Mouse (Mus musculus) lung, postnatal 10 days (tissue): ENCODE data around the gene Mttp.
"Not testable (repeated sequence)": the region's sequence is repeated elsewhere in the genome, so short reads cannot be mapped to it uniquely, and the experiment has no call there.

Experiments
- DNase-seq: peaks from one replicate; pipeline ENCODE4 v3.0.0; 2021

Gene Mttp

DNA sequence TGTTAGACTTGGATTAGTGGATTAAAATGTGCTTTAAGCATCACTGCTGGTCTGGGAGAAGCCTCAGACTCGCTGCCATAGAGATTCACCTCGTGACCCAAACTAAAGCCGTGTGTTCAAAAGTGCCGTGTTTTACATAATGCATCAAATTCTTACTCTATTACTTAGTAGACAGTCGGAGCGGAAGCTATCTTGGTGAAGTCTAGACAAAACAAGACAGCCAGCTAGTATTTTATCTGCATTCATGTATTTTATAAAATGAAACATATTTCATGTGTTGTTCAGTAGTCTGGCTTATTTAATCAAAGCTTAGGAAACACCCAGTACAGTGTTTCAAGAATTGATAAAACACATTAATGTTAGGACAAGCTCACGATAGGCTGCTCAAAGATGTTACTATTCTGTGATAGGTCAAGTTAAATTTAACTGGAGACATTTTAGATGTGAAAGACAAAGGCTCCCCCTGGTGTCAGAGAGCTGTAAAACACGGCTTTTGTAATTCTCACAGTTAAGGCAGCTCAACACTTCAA lies at the start of gene Mttp:
TSS of gene Mttp (minus strand) at position 327 of the 530 bp plus-strand sequence.
- DNase-seq, result peak; percentile 91

DNA sequence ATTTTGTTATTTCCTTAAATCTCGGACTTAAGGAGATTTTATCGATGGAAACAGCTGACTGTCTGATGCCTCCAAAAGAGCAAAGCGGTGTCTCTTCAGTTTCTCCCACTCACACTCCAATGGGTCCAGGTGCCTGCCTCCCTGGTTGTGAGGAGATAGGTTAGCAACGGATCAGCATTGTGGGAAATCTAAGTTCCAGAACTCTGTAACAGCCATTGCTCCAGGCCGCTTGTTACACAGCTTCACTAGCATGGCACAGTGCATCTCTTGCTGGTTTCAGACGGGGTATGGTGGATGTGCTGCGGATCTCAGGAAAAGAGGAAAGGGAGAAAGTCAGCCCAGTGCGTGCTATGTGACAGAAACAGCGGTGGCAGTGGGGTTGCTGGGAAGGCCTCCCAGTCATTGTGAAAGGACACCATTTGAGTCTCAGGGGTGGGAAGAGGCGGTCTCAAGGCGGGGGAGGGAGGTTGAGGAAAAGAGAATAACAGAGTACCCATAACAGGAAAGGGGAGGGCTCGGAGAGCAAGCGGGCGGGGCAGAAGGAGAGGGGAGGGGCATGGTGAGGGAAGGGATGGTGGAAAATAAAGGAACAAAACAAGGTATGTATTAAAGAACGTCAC lies 49.0 kb upstream of the Mttp start, which contains the start of gene 4930579F01Rik:
TSS of gene 4930579F01Rik (minus strand) at position 143 of the 620 bp plus-strand sequence.
- peak; percentile 18 for DNase-seq

DNA sequence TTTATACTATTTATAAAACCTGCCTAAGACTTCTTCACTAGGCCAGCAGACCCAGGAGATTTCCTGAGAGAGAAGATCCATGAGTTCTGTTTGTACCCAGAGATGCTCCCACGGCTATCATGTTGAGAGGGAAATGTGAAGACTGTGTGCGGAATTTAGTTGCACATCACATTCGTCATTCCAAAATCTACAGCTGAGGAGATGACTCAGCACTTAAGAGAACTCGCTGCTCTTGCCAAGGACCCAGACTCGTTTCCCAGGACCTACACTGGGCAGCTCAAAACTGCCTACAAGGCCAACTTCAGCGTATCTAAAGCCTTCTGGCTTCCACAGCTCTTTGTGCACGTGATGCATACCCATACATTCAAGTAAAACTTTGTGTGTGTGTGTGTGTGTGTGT lies 47.5 kb upstream of the Mttp start:
- DNase-seq, result no peak

DNA sequence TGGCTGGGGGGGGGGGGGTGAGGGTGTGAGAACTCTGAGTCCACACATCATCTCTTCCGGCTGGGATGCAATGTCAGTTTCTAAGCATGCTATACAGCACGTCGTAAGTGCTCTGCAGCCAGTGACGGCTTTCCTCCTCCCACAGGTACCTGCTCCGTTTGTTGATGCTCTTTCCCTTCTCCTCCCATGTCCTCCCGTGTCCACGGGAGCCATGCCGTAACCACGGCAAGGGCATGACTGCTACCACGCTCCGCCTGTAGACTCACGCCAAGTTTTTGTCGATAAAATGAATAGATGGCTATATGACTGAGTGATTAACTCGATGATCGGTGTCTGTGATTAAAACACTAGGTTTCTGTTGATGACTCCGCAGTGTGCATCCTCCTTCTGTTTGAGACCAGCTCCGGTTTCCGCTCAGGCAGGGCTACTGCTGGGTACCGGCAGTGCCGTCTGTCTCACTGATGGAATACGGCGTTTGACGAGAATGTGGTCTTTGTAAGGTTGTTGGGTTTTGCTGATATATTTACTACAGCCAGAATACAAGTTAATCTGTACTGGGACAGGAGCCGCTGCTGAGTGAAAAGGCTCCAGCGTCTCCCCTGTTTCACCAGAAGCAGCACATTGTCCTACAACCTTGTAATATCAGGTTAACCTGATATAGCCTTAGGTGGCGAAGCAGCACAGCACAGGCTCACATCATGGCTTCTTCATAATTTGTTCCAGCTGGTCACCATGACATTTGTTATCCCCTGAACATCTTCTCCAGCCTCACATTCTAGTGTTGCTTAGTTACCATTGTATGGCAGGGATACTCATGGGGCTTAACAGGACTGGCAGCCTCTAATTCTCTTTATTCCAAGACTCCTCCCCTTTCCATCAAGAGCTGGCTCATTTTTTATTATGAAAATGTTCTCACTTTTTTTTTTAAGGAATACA lies 41.5 kb upstream of the Mttp start:
- no peak for DNase-seq

DNA sequence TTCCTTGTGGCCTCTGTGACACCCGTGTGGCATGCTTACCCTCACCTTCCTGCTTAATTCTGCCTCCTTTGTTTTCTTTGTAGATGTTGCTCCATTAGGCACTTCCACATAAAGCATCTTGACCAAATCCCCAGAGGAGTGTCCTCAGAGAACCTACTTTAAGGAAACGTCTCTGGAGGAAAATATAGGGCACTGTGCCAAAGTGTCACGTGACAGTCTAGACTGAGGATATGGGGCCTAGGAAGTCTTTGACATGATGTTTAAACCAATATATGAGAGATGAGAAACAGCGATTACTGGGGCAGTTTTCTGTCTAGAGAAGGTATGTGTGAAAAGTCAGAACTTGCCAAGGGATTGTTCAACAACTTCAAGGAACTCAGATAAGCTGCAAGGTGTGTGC lies 40.5 kb upstream of the Mttp start:
- DNase-seq, result peak; percentile 73

DNA sequence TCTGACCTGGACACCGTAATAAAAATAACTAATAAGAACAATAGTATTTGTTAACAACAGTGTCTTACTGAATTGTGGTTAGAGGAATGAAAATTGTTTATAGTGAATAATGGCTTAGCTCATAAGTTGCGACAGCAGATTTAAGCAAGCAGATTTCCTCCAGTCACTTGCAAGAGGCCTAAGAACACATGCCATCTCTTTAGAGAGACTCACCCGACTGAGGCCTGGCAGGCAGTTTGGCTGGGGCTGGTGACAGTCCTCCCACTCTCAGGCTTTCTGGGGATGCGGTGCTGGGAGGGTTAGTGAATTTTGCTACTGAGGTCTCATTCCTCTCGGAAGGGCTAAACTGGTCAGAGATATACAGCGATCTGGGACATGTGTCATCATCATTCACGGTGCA lies 38.6 kb upstream of the Mttp start:
- DNase-seq, result no peak

DNA sequence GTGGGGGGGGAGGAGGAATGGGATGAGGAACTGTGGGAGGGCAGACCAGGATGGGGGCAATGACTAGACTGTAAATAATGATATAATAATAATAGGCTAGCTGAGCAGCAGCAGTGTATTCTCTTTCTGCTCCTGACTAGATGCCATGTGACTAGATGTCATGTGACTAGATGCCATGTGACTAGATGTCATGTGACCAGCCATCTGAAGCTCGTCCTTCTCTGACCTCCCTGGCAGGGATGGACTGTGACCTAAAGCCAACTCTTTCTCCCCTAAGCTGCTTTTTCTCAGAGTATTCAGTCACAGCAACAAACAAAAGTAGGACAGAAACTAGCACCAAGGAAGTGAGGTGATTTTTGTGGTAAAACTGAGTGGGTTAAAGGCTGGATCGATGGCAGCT lies 37.3 kb upstream of the Mttp start:
- no peak for DNase-seq

DNA sequence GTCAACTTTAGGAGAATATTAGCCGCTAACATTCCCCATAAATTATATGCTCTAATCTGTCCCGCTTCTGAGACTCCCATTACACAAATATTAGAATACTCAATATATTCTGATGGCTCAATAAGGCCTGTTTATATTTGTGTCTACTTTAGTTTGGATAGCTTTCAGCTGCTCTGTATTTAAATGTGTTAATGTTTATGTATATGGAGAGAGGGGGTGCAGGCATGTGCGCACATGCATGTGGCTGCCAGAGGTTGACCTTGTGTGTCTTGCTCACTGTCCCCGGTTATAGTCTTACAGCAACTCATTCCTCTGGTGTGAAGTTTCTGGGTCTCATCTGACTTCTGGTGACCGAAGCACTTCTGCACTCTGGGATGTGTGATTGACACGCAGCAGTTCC lies 30.8 kb upstream of the Mttp start:
- no peak for DNase-seq

DNA sequence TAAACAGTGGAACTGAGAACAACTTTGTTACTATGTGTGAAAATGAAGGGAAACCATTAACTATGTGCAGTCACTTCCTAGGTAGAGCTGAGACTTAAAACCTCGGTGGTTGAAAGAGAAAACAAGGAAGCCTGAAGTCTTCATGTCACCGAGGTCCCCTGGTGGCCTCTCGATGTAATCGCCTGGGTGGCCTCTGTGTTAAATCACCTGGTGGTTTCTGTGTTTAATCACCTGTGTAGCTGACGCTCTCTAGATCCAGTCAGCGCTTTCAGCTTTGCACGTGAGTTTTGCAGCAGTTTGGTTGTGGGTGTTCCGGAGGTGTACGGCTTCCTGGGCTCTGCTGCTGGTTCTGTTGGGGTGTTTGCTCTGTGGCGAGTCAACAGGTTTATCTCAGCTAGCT lies 28.5 kb upstream of the Mttp start:
- no peak for DNase-seq

DNA sequence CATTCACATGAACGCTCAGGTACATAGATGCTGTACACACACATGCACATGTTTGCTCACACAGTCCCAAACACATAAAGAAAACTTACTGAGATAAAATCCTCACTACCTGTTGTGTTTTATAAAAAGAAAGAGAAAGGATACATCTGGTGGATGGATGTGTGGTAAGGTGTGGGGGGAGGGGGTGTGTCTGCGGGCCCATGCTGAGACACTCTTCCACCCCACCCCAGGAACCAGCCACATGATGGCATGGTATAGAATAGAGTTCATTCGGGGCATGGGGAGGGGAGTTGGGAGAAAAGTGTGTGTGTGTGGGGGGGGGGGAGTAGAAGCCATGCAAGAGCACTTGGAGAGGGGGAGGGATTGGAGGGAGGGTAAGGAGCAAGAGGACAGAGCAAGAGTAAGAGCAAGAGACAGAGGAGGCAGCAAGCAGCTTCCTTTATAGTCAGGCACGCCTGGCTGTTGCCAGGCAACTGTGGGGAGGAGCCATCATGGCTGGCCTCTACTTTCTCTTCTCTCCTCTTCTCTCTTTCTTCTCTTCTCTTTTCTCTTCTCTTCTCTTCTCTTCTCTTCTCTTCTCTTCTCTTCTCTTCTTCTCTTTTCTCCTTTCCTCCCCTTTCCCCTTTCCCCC lies 17.9 kb upstream of the Mttp start:
- DNase-seq, result no peak

DNA sequence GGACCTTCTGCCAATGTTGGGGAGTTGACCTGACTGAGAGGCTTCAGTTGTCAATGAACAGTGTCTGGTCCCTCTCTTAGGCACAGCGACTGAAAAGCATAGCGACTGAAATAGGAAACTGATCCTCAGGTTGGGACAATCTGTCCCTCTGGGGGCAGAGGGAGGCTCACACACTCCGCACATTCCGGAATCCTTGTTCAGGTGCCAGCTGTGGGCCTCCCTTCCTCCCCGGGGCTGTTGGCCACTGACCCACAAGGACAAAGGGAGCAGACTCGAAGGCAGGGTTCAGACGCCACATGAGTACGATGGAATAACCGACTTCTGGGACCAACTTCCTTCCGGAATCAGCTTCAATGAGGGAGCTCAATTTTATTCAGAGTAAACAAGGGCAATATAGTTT lies 16.9 kb upstream of the Mttp start:
- DNase-seq, result no peak

DNA sequence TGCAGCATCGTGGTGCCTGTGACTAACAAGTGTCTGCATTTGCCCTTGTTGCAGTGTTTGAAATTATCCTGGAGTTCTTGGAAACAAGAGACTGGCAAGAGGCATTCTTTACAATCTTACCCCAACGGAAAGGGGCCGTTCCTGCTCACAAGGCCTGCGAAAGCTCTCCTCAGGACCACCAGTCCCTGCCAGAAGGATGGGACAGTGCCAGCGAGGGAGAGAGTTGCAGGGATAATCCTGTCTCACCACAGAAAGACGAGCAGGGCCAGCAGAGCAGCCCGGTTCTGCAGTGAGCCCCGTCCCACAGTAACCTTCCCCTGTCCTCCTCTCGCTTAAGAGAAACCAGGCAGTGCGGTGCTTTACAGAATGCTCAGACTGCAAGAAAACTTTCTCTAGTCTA lies 11.9 kb upstream of the Mttp start:
- no peak for DNase-seq

DNA sequence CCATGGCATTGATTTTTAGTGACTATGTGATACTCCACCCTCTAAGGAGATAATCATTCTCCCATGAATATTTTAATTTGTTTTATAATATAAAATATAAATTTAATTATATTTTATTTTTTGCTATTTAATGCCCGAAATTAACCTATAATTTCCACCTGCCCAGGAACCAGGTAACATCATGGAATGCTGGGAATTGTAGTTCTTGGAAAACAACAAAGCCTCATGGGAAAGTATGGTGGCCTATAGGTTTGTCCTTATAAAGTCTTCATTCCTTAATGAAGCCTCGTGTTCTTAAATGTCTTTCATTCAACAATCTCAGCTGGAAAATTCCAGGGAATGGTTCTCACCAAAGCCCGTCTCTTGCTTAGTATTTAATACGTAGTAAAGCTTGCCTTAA lies 10.3 kb upstream of the Mttp start:
- no peak for DNase-seq

DNA sequence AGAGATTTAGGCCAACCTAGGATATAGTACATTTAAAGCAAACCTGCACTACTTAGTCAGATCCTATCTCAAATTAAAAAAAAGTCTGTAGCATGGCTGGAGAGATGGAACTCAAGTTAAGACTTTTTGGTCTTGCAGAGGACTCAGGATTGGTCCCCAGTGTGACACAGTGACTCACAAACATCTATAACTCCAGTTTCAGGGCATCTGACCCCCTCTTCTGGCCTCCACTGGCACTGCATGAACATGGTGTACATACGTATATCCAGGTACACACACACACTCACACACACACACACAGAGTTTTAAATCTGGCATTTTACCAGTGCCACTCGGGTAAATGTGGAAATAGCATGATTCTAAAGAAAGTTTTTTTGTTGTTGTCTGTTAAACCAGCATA lies 4.0 kb upstream of the Mttp start:
- DNase-seq, result no peak

DNA sequence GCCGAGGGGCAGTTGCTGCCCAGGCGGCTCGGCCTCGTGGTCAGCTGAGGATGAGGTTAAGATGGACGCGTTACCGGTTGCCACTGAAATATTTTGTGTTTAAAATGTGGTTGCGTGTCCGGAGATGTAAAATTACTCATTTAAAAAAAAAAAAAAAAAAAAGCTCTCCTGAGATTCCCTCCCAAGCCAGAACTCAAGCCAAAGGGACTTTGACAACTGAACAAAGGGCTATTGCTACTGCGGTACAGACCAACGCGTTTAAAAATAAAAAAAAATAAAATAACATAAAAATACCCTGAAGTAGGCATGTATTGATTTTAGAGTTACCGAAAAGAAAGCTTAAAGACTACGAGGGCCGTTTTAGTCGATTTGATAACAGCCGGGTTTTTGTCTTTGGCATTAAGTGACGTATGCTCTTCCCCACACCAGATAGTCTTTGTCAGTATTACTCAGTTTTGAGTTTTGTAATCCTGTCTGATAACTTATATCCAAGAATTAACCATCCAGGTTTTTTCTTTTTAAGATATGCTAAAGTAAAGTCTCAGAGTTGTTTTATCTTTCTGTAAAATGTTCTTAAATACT lies 617 bp downstream of the Mttp start:
- DNase-seq, result no peak

DNA sequence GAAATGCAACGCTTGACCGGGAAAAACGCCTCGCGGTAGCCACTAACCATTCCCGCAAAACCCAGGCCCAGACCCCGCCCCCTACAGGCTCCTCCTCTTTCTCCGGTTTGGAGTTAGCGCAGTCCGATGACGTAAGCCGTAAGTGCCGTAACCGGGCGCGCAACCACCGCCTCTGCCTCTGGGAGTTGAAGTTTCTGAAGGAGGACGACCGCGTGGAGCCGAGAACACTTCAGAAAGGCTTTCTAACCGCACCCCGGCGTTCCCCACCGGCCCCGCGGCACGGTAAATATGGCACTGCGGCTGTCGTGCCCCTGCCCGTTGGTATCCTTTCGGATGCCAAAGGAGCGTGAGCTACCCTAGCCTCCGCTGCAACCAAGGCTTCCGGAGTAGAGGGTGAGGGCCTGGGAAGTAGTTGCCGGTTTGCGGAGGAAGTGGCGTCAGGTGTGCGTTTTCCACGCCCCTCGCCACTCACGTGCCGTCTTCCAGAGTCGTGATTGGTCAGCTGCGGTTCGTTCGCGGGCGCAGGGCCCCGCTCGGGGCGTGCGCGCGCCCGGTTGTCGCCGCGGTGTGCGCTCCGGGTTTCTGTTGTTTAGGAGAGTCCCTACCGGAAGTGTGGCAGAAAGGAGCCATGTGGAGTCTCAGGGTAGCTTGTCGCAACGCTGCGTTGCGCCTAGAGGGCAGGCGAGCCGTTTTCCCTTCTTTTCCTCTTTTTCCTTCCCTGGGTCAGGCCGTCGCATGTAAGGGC lies 1.3 kb downstream of the Mttp start, which contains the start of gene Trmt10a:
TSS of gene Trmt10a (plus strand) at position 134 of the 745 bp plus-strand sequence.
- DNase-seq, result peak; percentile 100

DNA sequence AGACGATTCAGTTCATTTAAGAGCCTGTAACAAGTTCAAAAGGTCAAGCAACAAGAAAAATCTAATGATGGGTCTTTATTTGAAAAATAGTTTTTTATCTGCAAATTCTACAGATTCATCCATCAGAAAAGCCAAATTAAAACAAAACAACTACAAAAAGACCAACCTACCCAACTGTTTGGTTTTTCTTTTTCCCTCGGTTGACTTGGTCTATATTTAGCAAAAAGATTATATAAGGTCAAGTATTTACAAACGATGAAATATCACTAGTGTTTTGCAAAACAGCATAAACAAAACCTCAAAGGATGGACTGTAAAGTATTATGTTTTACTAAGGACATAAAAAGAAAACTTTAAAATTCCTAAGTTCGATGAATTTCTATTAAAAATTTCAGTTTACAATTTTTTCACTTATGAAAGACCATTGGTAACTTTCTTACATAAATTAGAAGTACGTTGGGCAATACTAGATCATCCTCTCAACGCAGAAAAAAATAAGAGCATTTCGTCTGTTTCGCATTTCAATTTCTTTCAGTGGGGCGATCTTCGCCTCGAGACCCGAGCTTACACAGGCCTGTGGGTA lies 1.9 kb downstream of the Mttp start:
- DNase-seq, result no peak

DNA sequence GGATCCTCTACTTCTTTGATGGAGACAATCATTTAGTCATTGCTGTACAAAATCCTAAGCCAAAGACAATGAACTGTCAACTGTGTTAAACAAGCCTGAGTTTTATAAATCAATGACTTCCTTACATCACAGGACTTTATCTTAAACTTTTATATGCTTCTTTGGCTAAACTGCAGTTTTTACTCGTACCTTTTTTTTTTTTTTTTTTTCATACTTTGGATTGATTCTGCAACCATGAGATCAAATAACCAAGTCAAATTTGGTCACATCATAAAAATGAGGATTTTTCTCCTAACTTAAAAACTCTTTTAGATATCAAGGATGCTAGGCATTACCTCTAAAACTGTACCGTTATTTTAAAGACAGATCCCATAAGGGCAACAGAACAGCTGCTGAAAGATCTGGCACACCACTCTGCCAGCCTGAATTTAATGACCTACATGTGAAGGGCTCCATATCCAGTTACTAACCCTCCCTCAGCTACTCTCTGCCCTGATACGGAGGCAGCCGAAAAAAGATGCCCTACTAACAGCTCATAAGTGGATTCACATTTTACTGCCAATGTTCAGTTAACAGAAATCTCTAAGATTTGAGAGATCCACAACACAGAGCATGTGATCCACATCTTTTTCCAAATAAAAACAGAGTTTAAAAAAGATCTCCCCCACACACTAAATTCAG lies 2.6 kb downstream of the Mttp start:
- no peak for DNase-seq

DNA sequence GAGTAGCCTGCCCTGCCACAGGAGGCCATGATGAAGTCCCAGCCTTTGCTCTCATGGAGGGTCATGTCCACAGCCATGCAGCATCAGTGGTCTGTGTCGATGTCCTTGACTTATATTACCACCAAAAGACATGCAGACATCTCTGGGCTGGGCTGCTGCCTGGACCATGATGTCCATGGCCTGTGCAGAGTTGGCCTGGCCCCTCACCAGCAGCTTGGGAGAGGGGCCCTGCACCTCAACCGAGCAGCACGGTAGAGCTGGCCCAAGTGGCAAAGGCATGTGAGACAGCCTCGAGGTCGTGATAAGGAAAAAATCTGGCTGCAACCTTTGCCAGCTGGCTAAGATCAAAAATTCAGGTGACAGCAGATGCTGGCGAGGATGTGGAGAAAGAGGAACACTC lies 5.1 kb downstream of the Mttp start:
- DNase-seq, result no peak

DNA sequence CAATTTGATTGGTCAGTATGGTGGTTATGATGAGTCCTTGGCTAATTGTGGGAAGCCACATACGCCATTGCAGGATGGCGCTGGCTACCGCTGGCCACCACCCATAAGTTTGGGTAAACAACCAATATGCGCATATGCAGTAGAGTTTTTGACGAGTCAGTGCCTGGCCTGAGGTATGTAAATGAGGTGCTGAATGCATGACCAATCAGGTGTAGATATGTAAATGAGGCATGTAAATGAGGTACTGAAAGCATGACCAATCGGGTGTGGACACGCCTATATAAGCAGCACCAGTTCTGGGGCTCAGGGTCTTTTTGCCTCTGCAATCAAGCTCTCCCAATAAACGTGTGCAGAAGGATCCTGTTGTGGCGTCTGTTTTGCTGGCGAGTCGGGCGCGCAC lies 6.6 kb downstream of the Mttp start:
- not testable (repeated sequence) for DNase-seq

DNA sequence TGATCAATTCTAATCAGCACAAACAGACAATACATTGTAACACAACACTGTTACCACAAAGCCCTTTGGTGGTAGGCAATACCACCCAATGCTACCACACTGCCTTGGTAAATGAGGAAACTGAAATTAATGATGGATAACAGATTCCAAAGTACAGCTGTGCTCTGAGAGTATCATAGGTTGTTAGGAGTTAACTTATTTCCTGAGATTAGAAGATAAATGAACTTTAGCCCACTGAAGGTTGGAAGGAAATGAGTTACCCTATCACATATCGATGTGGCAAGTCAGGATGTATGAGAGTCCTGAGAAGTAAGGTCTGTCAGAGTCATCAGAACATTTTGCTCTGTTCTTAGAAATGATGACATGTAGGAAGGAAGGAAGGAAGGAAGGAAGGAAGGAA lies 10.2 kb downstream of the Mttp start:
- no peak for DNase-seq
